Mouse (Mus musculus): ENCODE measurements at regions not wholly inside any gene's neighbourhood (a gene's known extent, or its start where the extent isn't known, plus 50 kb on each side); places are given as distances from the start of the nearest gene placed in this dataset.
A peak's percentile ranks its signal among the peaks of the same experiment; 100 is the strongest.
"Not testable (repeated sequence)": the region's sequence is repeated elsewhere in the genome, so short reads cannot be mapped to it uniquely, and the experiment has no call there.

DNA sequence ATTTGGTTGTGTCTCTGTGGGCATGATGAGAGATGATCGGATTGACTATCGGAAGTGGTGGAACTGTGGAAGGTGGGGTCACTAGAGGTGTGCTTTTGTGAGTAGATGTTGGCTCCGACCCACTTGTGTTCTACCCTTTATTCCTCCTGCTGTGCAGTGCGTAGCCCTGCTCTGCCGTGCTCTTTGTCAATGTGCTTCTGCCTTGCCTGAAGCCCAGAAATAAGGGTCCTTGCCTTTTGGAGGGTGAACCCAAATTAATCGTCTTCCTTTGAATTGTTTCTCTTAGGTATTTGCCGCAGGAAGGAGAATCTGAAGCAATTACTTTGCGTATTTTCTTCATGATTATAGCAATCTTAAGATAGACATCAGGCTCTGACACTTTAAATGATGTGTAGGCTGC, 421.6 kb upstream of the Zfp507 start:
- DNase-seq (ENCODE audit: low read depth): no peak

DNA sequence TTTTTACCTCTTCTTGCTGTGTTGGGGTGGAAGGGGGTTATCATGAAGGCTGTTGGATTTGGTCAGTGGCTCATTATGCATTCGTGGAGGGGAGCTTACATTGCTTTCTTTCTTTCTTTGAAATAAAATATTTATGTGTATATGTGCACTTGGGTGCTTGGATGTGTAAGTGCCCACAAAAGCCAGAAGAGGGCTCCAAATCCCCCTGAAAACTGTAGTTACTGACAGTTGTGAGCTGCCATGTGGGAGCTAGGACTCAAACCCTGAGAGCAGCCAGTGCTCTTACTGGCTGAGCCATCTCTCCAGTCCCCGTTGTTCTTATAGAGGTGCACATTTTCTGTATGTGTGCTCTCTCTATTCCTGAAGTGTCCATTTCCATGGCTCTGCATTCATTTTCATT, 415.6 kb upstream of the Zfp507 start:
- no peak for DNase-seq (ENCODE audit: low read depth)

DNA sequence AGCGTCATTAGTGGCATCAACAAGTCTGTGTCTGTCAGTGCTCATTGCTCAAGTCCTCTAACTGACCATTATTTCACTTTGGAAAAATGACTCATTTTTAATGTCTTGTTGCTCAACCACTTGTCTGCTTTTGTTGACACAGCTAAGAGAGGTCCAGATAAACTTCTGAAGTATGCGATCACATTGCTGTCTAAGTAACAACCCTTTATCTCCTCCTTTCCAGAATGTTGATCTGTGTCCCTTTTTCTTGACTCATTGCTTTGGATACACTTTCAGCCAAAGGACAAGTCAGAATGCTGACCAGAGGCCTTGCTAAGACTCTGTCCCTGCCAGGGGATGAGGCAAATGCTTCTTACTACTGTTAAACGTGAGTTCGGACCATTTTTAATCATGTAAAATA, 407.2 kb upstream of the Zfp507 start:
- no peak for DNase-seq (ENCODE audit: low read depth)

DNA sequence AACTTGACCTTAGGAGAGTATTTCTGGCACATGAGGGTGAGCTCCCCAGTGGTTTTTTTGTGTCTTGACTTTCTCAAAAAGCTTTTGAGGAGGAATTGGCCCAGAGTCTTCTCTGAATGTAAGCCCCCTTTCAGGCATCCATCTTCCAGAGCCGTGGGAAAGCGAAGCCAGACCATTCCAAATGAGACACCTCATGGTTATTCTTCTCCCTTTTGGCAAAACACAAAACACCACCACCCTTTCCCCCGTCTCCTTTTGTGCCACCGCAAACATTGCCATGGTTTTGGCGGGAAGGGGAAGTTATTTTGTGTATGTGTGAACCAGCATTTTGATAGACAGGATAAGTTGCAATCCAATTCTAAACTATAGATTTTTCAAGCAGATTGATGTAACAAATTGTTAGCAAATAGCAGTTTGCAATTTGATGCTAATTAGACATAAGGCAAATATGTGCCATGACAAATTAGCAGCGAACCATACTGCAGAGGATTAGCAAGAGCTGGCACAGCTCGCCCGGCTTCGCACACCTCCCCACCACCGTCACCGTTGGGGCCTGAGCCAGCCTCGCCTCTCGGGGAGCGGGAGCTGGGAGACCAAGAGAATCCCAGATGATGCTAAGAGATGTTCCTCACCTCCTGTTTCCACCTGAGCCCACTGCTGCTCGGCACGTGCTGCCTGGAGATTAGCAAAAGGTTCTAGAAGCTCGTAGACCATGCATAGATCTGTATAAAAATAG, 404.9 kb upstream of the Zfp507 start:
- no peak for DNase-seq (ENCODE audit: low read depth)

DNA sequence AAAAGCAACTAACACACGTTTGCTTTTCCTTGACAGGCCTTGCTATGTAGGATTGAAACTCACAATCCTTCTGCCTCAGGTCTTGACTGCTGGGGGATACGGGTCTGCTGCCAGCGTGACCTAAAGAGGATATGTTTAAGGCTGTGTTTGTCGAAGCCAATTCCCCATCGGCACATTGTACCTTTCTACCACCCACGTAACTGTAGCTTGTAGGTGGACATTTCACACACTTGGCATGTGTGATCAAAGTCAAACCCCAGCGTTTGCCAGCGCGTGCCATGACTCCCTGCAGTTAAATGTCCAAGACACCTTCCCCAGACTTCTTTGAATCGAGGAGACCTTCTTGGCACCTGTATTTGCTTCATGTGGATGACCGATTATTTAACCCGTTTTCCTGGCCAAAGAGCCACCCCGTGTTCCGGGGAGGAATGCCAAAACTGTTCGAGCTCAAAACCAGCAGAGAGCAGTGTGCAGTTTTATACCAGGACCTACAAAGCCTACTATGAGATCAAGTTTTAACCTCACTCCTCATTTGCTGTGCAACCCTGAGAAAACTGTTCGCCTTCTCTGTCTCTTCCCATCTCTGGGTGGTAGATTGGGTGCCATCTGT, 395.4 kb upstream of the Zfp507 start:
- peak; percentile 70 for DNase-seq (ENCODE audit: low read depth)

DNA sequence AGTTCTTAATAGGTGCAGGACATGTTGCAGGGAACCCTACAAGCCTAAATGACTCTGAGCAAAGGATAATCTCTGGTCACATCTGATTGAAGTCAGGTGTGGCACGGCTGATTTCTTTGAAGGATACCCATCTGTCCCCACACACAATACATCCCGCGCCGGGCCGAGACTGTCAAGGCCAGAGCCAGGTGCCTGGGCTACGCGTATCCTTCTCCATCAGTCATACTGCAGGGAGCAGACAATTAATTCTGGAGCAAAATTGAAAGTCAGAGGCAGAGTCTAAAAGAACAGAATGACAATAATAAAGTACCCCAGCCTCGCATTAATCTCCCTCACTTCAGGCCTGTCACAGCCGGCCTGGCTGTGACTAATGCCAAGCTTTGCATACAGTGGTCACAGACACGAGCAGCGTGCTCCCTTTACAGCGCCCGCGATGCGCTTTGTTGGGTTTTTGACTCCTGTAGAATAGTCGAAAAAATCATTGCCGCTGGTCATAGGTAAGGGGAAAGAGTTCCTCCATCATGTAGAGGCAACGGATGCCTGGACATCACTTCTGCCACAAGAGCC, 393.4 kb upstream of the Zfp507 start:
- DNase-seq (ENCODE audit: low read depth): no peak

DNA sequence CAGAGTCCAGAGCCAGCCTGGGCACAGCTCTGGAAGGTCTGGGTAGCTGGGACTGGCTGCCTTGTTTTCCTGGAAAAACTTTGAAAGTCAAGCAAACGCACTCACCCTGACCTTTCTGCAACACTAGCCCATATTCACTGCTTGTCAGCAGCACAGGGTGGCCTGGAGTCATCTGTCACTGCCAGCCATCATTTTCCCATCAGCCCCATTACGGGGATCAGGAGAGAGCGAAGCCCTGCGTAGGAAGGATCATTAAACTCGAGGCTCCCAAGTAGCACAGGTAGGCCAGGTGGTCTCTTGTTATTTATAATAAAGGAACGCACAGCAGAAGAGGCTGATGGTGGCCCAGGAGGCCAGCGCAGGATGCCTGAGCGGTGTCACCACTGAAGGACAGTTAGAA, 389.8 kb upstream of the Zfp507 start:
- DNase-seq (ENCODE audit: low read depth): no peak

DNA sequence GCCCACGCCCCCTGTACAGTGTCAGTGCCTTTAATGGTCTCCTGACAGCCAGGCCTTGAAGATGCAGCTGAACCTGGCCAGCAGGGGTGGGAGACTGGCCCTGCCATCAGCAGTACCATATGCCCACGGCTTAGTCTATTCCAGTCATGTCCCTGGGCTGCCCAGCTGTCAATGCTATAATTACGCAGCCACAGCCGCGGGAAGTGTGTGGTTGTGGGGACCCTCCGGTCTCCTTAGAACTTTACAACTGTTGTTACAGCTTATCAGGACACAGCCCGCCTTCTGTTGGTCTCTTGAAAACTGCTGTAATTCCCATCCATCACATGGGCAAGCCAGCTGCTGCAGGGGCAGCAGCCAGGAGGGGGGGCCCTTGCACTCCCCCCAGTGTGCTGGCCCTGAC, 375.1 kb upstream of the Zfp507 start:
- no peak for DNase-seq (ENCODE audit: low read depth)

DNA sequence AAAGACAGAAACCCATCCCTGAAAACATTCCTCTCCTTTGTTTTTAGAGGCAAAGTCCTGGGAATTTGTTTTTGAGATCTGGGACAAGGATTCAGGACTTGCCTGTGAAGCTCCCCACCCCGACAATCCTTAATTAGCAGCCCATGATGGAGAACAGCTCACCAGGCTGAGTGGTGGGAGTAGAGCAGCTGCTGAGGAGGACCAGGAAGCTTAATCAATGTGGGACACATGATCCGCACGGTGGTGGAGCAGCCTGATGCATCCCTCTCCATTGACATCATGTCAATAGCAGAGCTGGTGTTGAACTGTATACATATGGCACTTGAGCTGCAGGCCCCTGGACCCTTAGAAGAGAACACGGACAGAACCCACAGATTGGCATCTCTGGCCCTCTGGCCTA, 372.5 kb upstream of the Zfp507 start:
- DNase-seq (ENCODE audit: low read depth): no peak

DNA sequence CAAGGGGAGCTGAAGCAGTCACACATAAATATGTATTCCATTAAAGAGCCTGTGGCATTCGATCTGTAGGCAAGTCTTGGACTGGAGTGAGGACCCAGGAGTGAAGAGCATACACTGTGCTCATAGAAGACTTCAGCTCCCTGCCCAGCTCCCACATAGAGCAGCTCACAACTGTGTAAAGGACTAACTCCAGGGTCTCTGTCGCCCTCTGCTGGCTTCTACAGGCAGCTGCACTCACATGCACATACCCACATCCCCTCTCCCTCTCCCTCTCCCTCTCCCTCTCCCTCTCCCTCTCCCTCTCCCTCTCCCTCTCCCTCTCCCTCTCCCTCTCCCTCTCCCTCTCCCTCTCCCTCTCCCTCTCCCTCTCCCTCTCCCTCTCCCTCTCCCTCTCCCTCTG, 369.7 kb upstream of the Zfp507 start:
- DNase-seq (ENCODE audit: low read depth): not testable (repeated sequence)

DNA sequence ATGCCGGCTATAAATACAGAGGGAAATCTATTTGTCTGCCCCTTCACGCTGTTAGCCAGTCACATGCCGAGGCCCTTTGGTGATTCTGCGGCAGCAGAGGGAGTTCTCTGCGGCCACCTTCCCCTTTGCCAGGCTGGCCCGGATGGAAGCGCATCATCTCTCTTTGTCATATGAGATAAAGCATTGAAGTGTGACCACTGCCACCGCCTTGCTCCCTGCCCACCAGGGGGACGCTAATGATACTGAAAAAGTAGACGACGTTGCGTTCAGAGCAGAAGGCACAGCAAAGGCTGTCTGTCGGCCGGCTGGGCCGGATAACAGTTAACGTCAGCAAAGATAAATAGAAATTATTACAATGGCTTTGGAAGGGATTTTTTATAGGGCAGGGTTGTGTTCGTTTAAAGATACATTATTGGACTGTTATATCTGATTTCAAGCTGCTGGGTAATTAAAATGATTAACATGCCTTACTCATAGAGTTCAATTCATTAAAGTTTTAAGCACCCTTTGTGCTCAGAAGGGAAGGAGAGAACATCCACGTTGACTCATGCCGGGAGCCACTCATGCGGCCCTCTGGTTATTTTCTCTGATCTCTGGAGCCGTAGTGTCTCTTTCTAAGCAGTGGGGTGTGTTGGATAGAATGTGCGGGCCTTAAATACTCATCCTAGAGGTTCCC, 354.6 kb upstream of the Zfp507 start:
- no peak for DNase-seq (ENCODE audit: low read depth)

DNA sequence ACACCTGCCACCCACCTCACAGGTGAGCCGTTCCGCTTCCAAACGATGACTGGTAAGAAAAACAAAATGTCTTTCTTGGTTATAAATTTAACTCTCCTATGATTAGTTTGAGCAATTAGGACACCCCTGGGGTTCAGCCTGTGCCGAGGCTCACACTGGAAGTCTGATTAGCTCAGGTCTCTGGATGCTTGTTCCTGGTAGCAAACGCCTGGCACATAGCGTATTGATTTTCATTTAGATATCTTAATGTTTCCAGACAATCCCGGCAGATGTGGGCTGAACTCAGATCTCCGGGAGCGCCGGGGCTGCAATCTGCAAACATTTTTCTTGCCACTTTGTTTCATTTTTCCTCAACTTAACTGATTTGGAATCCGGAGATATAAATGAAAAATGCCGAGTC, 353.8 kb upstream of the Zfp507 start:
- DNase-seq (ENCODE audit: low read depth): no peak

DNA sequence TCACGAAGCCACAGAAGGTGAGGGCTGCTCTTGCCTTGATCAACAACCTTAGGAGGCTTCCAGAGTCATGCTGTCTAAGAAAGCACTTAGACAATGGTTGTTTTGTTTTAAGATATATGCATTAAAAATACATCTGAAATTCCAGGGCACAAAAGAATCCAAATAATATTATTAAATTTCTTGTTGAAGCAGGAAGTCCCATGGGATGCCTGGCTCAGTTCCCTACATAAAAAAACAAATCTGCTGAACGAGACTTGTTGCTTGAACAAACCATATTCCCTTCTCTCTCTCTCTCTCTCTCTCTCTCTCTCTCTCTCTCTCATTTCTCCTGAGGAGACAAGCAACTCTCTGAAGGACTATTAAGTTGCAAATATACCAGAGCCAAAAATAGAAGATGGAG, 352.8 kb upstream of the Zfp507 start:
- no peak for DNase-seq (ENCODE audit: low read depth)

DNA sequence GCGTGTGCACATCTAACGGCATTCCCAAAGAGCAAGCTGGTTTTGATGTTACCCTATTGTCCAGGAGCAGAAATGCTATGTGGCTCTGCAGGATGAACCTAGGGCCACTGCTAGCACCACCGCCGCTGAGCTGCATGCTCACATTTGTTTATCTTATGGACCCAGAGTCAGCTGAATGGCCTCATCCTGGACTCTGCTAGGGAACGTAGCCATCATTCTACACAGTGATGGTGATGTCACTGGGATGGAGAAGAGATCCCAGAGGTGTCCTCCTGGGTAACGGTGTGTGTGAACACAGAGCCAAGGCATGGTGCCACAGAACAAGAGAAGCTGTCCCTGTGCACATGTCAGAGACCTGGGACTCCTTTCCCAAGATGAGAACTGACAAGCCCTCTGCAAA, 352.4 kb upstream of the Zfp507 start:
- no peak for DNase-seq (ENCODE audit: low read depth)

DNA sequence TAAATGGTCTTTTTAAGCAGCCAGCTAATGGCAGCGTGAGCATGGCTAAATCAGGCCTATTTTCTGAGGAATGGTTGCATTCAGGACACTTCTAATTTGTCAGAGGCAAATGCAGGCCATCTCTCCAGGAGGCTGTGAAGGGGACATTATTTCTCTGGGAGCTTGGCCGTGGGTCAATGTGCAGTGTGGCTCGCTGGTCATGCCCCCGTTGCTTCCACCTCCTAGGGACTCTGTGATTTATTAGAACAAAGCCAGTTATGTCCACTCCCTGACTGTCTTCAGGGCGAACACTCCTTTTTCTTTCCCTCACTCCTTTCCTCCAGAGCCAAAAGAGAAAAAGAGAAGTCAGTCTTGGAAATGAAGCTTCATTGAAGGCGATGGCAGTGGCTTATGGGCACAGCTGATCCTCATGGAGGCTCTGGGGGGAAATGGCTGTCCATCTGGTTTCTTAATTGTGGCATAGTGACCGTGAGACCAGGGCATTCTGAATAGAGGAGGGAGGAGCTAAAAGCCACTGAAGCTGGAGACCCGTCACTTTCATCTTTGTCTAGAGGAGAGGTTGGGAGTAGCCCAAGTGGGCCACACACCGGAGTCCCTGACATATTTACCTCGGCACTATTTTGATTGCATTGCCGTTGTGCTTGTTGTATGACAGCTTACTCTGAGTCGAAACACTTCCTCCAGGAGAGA, 348.2 kb upstream of the Zfp507 start:
- no peak for DNase-seq (ENCODE audit: low read depth)

DNA sequence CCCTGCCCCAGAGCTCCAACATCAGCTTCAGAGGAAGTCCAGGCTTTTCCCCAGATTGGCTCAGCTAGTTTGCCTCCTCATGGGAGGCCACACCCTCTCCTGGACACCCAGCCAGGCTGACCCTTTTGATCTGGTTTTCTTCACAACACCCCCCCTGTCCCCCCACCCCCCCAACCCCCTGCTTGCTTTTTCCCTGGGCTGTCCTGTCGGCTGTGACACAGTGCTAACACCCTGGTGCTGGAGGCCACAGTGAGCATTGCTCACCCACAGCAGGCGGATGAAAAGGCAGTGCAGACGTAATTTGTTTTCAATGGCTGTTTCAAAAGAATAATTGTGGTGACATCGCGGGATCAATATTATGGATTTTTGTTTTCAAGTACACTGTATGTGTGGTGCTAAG, 333.8 kb upstream of the Zfp507 start:
- no peak for DNase-seq (ENCODE audit: low read depth)

DNA sequence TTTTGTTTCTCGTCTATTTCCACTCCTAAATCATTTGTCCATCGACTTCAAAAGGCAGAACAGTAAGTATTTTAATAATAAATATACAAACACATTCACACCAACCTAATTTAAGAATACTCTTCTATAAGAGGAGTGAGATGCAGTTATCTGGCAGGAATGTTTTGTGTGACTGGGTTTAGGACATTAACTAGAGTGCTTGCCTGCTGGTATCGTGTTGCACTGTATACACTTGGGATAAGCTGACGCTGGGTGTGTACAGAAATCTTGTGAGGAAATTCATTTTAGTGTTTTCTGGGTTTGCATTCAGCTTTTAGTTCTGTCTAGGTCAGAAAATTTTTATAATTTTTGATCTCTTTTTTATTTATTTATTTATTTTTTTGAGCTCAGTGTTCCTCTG, 331.8 kb upstream of the Zfp507 start:
- no peak for DNase-seq (ENCODE audit: low read depth)

DNA sequence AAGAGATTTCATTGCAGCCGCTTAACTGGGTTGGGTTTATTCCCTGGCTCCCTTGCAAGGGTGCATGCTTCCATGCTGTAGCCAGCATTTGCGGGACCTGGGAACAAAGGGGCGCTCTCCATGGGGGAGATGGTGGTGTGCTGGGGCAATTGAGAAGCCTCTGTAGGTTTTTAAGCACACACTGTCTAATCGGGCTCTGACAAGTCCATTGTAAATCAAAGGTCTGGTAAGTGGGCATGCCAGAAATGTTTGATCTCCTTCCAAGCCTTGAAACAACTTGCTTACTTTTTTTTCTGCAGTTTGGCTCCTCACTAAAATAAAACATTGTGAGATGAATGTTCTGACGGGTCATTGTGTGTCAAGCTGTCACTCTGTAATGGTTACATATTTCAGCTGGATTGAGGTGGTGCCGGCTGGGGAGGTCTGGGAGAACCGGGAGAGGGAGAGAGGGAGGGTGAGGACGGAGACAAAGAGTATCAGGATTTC, 330.9 kb upstream of the Zfp507 start:
- no peak for DNase-seq (ENCODE audit: low read depth)

DNA sequence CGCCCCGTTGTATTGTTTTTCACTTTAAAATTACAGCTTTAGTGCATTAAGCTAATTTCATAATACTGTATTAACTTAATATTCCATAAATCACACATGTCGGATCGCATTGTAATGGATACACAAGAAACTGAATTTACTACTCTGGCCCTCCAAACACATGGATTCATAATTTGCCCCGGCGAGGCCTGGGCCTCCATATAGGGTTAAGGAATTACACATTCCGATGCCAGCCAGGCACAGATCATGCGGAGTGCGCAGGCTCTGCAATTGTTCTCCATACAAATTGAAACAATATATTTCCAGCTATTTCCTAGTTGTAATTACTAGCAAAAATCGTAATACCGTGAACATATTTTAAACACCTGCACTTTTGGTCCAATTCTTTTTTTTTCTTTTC, 330.2 kb upstream of the Zfp507 start:
- no peak for DNase-seq (ENCODE audit: low read depth)

DNA sequence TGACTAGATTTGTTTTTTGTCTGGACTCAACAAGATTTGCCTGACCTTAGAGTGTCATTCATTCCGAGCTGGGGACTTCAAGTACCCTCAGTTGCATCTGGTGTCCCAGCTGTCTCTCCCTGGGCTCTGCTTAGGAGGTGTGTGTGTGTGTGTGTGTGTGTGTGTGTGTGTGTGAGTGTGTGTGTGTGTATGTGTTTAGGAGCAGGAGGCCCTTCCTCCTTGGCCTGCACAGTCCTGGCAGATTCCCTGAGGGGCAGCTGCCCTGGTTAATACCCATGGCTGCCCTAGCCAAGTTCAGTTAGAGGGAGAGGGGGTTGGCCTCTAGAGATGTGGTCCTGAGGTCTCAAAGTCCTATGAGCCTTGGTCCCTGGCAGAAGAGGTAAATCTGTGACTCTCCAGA, 329.8 kb upstream of the Zfp507 start:
- DNase-seq (ENCODE audit: low read depth): no peak

DNA sequence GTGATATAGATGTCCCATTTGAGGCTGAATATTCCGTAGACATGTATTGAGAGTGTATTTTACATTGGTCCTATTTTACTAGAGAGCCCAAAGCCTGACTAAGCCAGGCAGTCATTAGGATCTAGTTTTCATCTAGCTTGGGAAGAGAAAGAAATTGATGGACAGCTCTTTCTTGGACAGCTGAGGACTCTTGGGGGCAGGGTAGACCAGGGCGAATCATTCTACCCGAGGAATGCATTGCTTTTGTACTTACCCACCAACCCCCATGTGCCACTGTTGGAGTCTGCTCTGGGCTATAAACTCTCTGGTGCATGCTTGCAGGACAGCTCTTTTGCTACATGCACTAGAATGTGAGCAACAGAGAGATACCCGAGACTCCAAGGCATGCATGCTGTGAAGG, 294.3 kb upstream of the Zfp507 start:
- DNase-seq (ENCODE audit: low read depth): no peak

Data from gonadal fat pad, adult 2 months (tissue).